Mouse (Mus musculus): ENCODE results near the gene Otub2. TPM values are rescaled to one million over a fixed set of nuclear protein-coding genes. Genes with fewer than 3 reads are reported as not detected.

Gene Otub2
- polyA plus RNA-seq, 1 experiment from 2014 or later, result 7.2 TPM

DNA sequence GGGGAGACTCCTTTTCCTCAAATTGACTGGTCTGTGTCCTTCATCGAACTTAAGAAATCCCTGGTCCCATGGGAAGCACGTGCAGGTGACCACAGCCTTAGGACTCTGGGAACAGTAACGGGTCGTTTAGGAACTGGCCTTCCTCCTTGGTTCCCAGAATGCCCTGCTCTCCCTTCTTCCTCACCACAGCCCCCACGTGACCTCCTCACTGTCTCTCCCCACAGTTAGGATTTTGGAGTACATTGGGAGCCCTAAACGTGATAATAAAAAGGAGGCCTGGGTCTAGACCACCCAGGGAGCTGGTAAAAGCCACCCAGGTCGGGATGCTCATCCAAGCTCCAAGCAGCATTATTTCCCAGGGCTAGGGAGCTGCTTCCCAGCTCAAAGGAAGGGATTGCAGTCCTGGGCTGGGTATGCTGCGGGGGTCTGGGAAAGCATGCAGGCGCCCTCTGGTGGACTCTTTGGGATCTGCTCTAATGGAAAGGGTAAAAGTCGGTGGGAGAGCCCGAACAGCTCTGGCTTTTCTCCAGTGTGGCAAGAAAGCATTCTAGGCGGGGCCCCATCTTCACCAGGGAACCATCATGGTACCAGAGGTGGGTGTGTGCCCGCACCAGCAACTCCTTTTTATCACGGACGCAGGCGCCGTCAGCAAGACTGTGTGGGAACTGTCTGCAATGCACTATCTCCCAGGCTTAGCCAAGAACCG is 20.7 kb upstream of the Otub2 start:
- WGBS, result 14% methylated on average over 18 of the region's 18 CpGs

DNA sequence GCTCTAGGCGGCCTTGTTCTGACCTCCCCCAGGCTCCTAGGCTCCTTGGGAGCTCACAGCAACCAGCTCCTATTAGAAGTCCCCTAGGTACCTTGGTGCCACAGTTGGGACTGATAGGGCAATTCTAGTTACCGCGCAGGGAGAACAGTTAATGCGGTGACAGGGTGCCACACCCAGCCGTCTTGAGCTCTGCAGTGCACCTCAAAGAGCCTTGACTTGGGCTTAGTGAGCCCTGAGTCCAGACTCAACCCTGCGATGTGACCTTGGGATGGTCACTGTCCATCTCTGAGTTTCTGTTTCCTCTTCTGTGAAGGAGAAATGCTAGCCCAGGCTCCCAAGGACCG is 20.2 kb upstream of the Otub2 start:
- H3K4me2 ChIP-seq (ENCODE audit: low read depth, low read length), result no peak overlapping the region
- H3K4me3 ChIP-seq (ENCODE audit: low read length), result no peak overlapping the region
- WGBS, result 69% methylated on average over 7 of the region's 7 CpGs
- H3K4me1 ChIP-seq (replicated peaks; ENCODE audit: control insufficient read depth, insufficient read depth, low read length), result no peaks in the 10 kb centered on the region
- H3K27ac ChIP-seq (ENCODE audit: low read length), result no peak overlapping the region
- H3K9ac ChIP-seq (ENCODE audit: low read length), result no peak overlapping the region
- no peak for ATAC-seq (ENCODE audit: low read depth)
- H3K36me3 ChIP-seq (ENCODE audit: control insufficient read depth, insufficient read depth, low read length), result no peaks in the 10 kb centered on the region
- no peaks in the 10 kb centered on the region for H3K27me3 ChIP-seq (ENCODE audit: control insufficient read depth, insufficient read depth, low read depth, low read length)
- no peaks in the 10 kb centered on the region for H3K9me3 ChIP-seq (ENCODE audit: control insufficient read depth, low read length)

More for the DNA sequence above, 20.7 kb upstream of the Otub2 start:
- H3K4me2 ChIP-seq (ENCODE audit: low read depth, low read length), result 0 out of 2 replicates have a peak overlapping the region, but pooled peaks have one; percentile 24
- ATAC-seq (ENCODE audit: low read depth), result peak; percentile 77
- no peak overlapping the region for H3K4me3 ChIP-seq (ENCODE audit: low read length)
- H3K4me1 ChIP-seq (replicated peaks; ENCODE audit: control insufficient read depth, insufficient read depth, low read length), result no peaks in the 10 kb centered on the region
- H3K9ac ChIP-seq (ENCODE audit: low read length), result no peak overlapping the region
- no peaks in the 10 kb centered on the region for H3K27me3 ChIP-seq (ENCODE audit: control insufficient read depth, insufficient read depth, low read depth, low read length)
- no peaks in the 10 kb centered on the region for H3K9me3 ChIP-seq (ENCODE audit: control insufficient read depth, low read length)
- H3K36me3 ChIP-seq (ENCODE audit: control insufficient read depth, insufficient read depth, low read length), result no peaks in the 10 kb centered on the region
- no peak overlapping the region for H3K27ac ChIP-seq (ENCODE audit: low read length)

DNA sequence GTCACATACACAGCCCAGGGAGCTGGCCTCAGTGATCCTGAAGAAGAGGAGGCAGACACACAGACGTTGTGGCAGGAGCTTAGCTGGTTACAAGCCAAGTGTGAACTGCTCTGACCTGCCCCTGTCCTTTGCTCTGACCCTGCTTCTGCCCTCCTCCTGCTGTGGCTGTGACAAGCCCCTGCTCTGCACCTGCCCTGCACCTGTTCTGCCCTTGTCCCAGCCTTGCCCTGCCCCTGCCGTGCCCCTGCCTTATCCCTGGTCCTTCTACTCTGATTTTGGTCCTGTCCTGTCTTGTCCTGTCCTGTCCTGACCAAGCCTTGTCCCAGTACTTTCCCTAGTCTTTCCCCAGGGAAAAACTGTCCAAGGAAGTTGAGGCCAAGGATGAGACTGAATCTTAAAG is 19.7 kb upstream of the Otub2 start:
- Histone ChIP-seq H3K27me3 (ENCODE audit: control insufficient read depth, insufficient read depth, low read depth, low read length) (no peaks in the 10 kb centered on the region), H3K9ac (ENCODE audit: low read length) (no peak overlapping the region), H3K36me3 (ENCODE audit: control insufficient read depth, insufficient read depth, low read length) (no peaks in the 10 kb centered on the region), H3K27ac (ENCODE audit: low read length) (no peak overlapping the region), H3K4me3 (ENCODE audit: low read length) (no peak overlapping the region), H3K4me2 (ENCODE audit: low read depth, low read length) (no peak overlapping the region), H3K4me1 (replicated peaks; ENCODE audit: control insufficient read depth, insufficient read depth, low read length) (no peaks in the 10 kb centered on the region), H3K9me3 (ENCODE audit: control insufficient read depth, low read length) (no peaks in the 10 kb centered on the region)
- WGBS, result 36% methylated on average over 2 of the region's 2 CpGs
- ATAC-seq (ENCODE audit: low read depth), result no peak

DNA sequence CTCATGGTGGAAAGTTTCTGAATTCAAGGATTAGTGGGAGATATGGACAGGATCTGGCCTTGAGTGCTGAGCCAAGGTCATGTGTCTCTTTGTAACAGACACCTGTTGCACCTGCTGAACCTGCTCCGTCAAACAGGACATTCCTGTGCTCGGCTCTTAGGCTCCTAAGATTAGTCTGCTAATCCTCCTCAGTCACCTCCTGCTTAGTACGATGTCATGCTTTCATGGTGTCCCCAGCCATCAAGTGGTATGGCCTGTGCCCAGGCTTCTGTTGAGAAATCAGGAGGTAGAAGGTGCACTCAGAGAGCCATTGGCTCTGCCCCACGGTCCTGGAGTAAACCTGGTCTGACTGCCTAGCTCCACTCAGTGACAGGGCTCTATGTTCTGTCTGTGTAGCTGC is 17.6 kb upstream of the Otub2 start:
- H3K4me2 ChIP-seq (ENCODE audit: low read depth, low read length), result no peak overlapping the region
- no peaks in the 10 kb centered on the region for H3K27me3 ChIP-seq (ENCODE audit: control insufficient read depth, insufficient read depth, low read depth, low read length)
- WGBS, result 58% methylated on average over 4 of the region's 4 CpGs
- no peak overlapping the region for H3K9ac ChIP-seq (ENCODE audit: low read length)
- no peak for ATAC-seq (ENCODE audit: low read depth)
- no peaks in the 10 kb centered on the region for H3K9me3 ChIP-seq (ENCODE audit: control insufficient read depth, low read length)
- H3K4me1 ChIP-seq (replicated peaks; ENCODE audit: control insufficient read depth, insufficient read depth, low read length), result no peaks in the 10 kb centered on the region
- H3K4me3 ChIP-seq (ENCODE audit: low read length), result no peak overlapping the region
- H3K36me3 ChIP-seq (ENCODE audit: control insufficient read depth, insufficient read depth, low read length), result no peaks in the 10 kb centered on the region
- no peak overlapping the region for H3K27ac ChIP-seq (ENCODE audit: low read length)

DNA sequence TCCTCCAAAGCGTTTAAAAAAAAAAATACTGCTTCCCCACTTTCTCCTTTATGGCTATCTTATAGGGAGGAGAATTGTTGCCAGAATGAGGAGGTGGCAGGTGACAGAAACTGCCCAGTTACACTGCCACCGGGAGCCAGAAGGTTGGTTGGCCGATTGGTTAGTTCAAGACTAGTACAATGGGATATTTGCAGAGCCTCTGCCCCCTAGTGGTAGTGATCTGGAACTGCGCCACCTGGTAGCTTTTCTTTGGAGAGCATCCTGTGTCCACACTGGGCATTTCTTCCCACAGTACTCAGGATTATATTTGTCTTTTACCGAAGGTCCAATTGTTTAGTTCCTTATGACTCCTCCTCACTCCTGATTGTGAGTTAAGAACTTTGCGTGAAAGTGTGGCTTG is 16.8 kb upstream of the Otub2 start:
- Histone ChIP-seq H3K27ac (ENCODE audit: low read length) (no peak overlapping the region), H3K36me3 (ENCODE audit: control insufficient read depth, insufficient read depth, low read length) (no peaks in the 10 kb centered on the region), H3K9ac (ENCODE audit: low read length) (no peak overlapping the region), H3K4me1 (replicated peaks; ENCODE audit: control insufficient read depth, insufficient read depth, low read length) (no peaks in the 10 kb centered on the region), H3K4me3 (ENCODE audit: low read length) (no peak overlapping the region), H3K27me3 (ENCODE audit: control insufficient read depth, insufficient read depth, low read depth, low read length) (no peaks in the 10 kb centered on the region), H3K4me2 (ENCODE audit: low read depth, low read length) (no peak overlapping the region), H3K9me3 (ENCODE audit: control insufficient read depth, low read length) (no peaks in the 10 kb centered on the region)
- WGBS, result 22% methylated on average over 6 of the region's 6 CpGs
- no peak for ATAC-seq (ENCODE audit: low read depth)

DNA sequence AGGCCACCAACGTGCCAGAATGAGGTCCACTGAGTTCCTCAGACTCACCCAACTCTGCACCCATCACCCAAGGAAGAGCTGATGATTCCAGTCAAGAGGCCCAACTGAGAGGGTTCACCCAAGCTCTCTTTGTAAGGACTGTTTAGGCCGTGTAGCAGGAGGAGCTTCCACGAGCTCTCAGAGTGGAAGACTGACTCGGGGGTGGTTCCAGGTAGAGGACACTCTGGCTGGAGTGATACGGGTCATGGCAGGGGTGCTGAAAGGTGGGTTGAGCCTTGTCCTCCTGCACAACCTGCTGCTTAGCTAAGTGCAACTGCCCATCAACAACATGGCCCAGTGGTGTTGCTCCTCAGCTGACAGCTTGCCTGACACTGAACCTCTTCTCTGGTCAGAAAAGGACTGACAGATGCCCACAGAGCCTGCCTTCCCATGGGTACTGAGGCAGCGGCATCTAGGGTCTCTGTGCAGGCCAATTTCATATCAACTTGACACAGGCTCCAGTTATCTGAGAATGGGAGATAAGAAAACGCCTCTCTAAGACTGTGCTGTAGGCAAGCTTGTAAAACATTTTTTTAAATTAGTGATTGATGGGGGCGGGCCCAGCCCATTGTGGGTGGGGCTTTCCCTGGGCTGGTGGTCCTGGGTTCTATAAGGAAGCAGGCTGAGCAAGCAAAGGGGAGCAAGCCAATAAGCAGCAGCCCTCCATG is 14.8 kb upstream of the Otub2 start:
- Histone ChIP-seq H3K9ac (ENCODE audit: low read length) (no peak overlapping the region), H3K4me2 (ENCODE audit: low read depth, low read length) (no peak overlapping the region), H3K4me3 (ENCODE audit: low read length) (no peak overlapping the region), H3K9me3 (ENCODE audit: control insufficient read depth, low read length) (no peaks in the 10 kb centered on the region), H3K27me3 (ENCODE audit: control insufficient read depth, insufficient read depth, low read depth, low read length) (no peaks in the 10 kb centered on the region), H3K4me1 (replicated peaks; ENCODE audit: control insufficient read depth, insufficient read depth, low read length) (no peaks in the 10 kb centered on the region), H3K27ac (ENCODE audit: low read length) (no peak overlapping the region), H3K36me3 (ENCODE audit: control insufficient read depth, insufficient read depth, low read length) (no peaks in the 10 kb centered on the region)
- WGBS, result 57% methylated on average over 8 of the region's 8 CpGs
- ATAC-seq (ENCODE audit: low read depth), result no peak

DNA sequence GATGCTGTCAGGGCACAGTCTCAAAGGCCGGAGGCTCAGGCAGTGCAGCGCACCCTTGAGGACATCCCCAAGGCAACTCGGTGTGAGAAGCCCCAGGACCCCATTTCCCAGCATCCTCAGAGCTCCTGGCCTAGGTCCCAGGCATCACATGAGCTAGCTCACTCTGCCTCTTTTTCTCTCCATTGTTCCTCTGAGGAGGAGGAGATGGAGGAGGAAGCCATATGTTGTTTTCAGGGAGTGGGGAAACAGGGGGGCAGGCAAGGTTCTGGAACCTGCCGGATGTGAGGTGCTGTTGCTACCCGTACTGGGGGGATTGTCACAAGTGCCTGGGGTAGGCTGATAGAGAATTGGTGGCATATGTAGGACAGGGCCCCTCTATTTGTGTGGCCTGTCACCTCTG is 12.4 kb upstream of the Otub2 start:
- Histone ChIP-seq H3K27ac (ENCODE audit: low read length) (no peak overlapping the region), H3K9ac (ENCODE audit: low read length) (no peak overlapping the region), H3K9me3 (ENCODE audit: control insufficient read depth, low read length) (no peaks in the 10 kb centered on the region), H3K36me3 (ENCODE audit: control insufficient read depth, insufficient read depth, low read length) (no peaks in the 10 kb centered on the region), H3K4me1 (replicated peaks; ENCODE audit: control insufficient read depth, insufficient read depth, low read length) (no peaks in the 10 kb centered on the region), H3K4me3 (ENCODE audit: low read length) (no peak overlapping the region), H3K4me2 (ENCODE audit: low read depth, low read length) (no peak overlapping the region), H3K27me3 (ENCODE audit: control insufficient read depth, insufficient read depth, low read depth, low read length) (no peaks in the 10 kb centered on the region)
- ATAC-seq (ENCODE audit: low read depth), result no peak
- 57% methylated on average over 5 of the region's 5 CpGs for WGBS

DNA sequence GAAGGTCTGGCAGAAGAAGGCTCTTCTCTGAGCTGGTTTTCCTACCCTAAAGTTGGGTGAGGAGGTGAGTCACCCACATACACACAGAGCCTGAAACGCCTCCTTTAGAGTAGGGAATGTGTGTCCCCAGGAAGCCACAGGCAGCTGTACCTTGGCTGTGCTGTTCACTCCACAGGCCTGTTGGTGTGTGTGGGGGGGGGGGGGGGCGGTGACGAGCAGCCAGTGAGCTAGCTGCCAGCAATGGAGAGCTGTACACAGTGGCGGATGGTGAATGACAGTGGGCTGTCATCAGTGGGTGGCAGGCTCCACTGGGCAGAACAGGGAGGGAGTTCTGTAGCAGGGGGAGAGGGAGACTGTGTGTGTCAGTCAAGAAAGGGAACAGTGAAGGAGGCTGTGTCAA is 11.7 kb upstream of the Otub2 start:
- Histone ChIP-seq H3K36me3 (ENCODE audit: control insufficient read depth, insufficient read depth, low read length) (no peaks in the 10 kb centered on the region), H3K4me3 (ENCODE audit: low read length) (no peak overlapping the region), H3K4me1 (replicated peaks; ENCODE audit: control insufficient read depth, insufficient read depth, low read length) (no peaks in the 10 kb centered on the region), H3K27ac (ENCODE audit: low read length) (no peak overlapping the region), H3K27me3 (ENCODE audit: control insufficient read depth, insufficient read depth, low read depth, low read length) (no peaks in the 10 kb centered on the region), H3K9ac (ENCODE audit: low read length) (no peak overlapping the region), H3K9me3 (ENCODE audit: control insufficient read depth, low read length) (no peaks in the 10 kb centered on the region), H3K4me2 (ENCODE audit: low read depth, low read length) (no peak overlapping the region)
- no peak for ATAC-seq (ENCODE audit: low read depth)
- WGBS, result 56% methylated on average over 2 of the region's 4 CpGs

DNA sequence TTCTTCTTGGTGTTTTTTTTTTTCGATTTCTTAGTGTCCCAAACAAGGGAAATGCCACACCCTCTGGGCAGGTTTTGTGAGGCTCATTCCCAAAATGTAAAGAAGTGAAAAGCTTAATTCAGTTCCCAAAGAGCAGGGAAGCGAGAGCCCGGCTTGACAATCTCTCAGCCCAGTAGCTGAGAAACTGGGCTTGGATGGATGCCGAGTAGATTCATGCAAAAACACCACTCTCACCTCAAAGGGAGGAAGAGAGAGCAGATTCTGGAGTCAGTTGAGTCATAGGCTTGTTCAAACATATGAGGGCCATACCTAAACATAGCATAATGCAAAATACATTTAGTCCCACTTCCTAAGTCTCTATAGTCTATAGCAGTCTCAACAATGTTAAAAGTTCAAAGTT is 8.3 kb upstream of the Otub2 start:
- Histone ChIP-seq H3K27me3 (ENCODE audit: control insufficient read depth, insufficient read depth, low read depth, low read length) (no peaks in the 10 kb centered on the region), H3K36me3 (ENCODE audit: control insufficient read depth, insufficient read depth, low read length) (no peaks in the 10 kb centered on the region), H3K27ac (ENCODE audit: low read length) (no peak overlapping the region), H3K4me2 (ENCODE audit: low read depth, low read length) (no peak overlapping the region), H3K4me1 (replicated peaks; ENCODE audit: control insufficient read depth, insufficient read depth, low read length) (no peaks in the 10 kb centered on the region), H3K9ac (ENCODE audit: low read length) (no peak overlapping the region), H3K9me3 (ENCODE audit: control insufficient read depth, low read length) (no peaks in the 10 kb centered on the region), H3K4me3 (ENCODE audit: low read length) (no peak overlapping the region)
- 74% methylated on average over 4 of the region's 4 CpGs for WGBS
- ATAC-seq (ENCODE audit: low read depth), result no peak
